Mouse (Mus musculus): ENCODE results near the gene Polr3c. TPM values are rescaled to one million over a fixed set of nuclear protein-coding genes. Genes with fewer than 3 reads are reported as not detected.
A peak's percentile ranks its signal among the peaks of the same experiment; 100 is the strongest.

Gene Polr3c
- polyA plus RNA-seq, 1 experiment from 2014 or later: 32.7 TPM

GRCm38 (mm10) chr3:96679159-96679674, 48.2 kb downstream of the Polr3c start:
- Histone ChIP-seq H3K27me3 (ENCODE audit: control insufficient read depth, insufficient read depth, low read length) (peaks cover 29% of the 10 kb centered on the region), H3K4me1 (ENCODE audit: control insufficient read depth, insufficient read depth, low read length) (0 out of 2 replicates have a peak, but pooled peaks cover 5% of the 10 kb centered on the region), H3K9ac (ENCODE audit: low read depth, low read length) (no peak overlapping the region), H3K9me3 (replicated peaks; ENCODE audit: control insufficient read depth, low read length) (no peaks in the 10 kb centered on the region), H3K36me3 (ENCODE audit: control insufficient read depth, insufficient read depth, low read length) (no peaks in the 10 kb centered on the region), H3K27ac (ENCODE audit: low read depth, low read length) (no peak overlapping the region), H3K4me2 (no peak overlapping the region), H3K4me3 (ENCODE audit: low read depth, low read length) (no peak overlapping the region)
- WGBS (ENCODE audit: insufficient replicate concordance): 9% methylated on average over 5 of the region's 5 CpGs
- no peak for ATAC-seq (replicated peaks; ENCODE audit: insufficient number of reproducible peaks, low FRiP score, low TSS enrichment)

GRCm38 (mm10) chr3:96678456-96678855, 49.0 kb downstream of the Polr3c start:
- H3K4me3 ChIP-seq (ENCODE audit: low read depth, low read length): no peak overlapping the region
- no peak overlapping the region for H3K4me2 ChIP-seq
- no peaks in the 10 kb centered on the region for H3K36me3 ChIP-seq (ENCODE audit: control insufficient read depth, insufficient read depth, low read length)
- H3K27ac ChIP-seq (ENCODE audit: low read depth, low read length): no peak overlapping the region
- H3K9ac ChIP-seq (ENCODE audit: low read depth, low read length): no peak overlapping the region
- ATAC-seq (replicated peaks; ENCODE audit: insufficient number of reproducible peaks, low FRiP score, low TSS enrichment): no peak
- H3K27me3 ChIP-seq (ENCODE audit: control insufficient read depth, insufficient read depth, low read length): peaks cover 21% of the 10 kb centered on the region
- no peaks in the 10 kb centered on the region for H3K9me3 ChIP-seq (replicated peaks; ENCODE audit: control insufficient read depth, low read length)
- H3K4me1 ChIP-seq (ENCODE audit: control insufficient read depth, insufficient read depth, low read length): 0 out of 2 replicates have a peak, but pooled peaks cover 5% of the 10 kb centered on the region
- WGBS (ENCODE audit: insufficient replicate concordance): 64% methylated on average over 7 of the region's 7 CpGs

- H3K4me2 ChIP-seq: no peak overlapping the region
- H3K9me3 ChIP-seq (replicated peaks; ENCODE audit: control insufficient read depth, low read length): no peaks in the 10 kb centered on the region
- H3K27ac ChIP-seq (ENCODE audit: low read depth, low read length): no peak overlapping the region
- H3K9ac ChIP-seq (ENCODE audit: low read depth, low read length): no peak overlapping the region
- no peak overlapping the region for H3K4me3 ChIP-seq (ENCODE audit: low read depth, low read length)
- no peak for ATAC-seq (replicated peaks; ENCODE audit: insufficient number of reproducible peaks, low FRiP score, low TSS enrichment)
- H3K4me1 ChIP-seq (ENCODE audit: control insufficient read depth, insufficient read depth, low read length): 0 out of 2 replicates have a peak, but pooled peaks cover 5% of the 10 kb centered on the region
- peaks cover 14% of the 10 kb centered on the region for H3K27me3 ChIP-seq (ENCODE audit: control insufficient read depth, insufficient read depth, low read length)
- no peaks in the 10 kb centered on the region for H3K36me3 ChIP-seq (ENCODE audit: control insufficient read depth, insufficient read depth, low read length)
- WGBS (ENCODE audit: insufficient replicate concordance): 64% methylated on average over 3 of the region's 3 CpGs
Observed at GRCm38 (mm10) chr3:96675690-96676089, 51.7 kb downstream of the Polr3c start.

GRCm38 (mm10) chr3:96675171-96675570, 52.3 kb downstream of the Polr3c start:
- H3K27me3 ChIP-seq (ENCODE audit: control insufficient read depth, insufficient read depth, low read length): peaks cover 9% of the 10 kb centered on the region
- 81% methylated on average over 3 of the region's 3 CpGs for WGBS (ENCODE audit: insufficient replicate concordance)
- ATAC-seq (replicated peaks; ENCODE audit: insufficient number of reproducible peaks, low FRiP score, low TSS enrichment): no peak
- H3K4me3 ChIP-seq (ENCODE audit: low read depth, low read length): no peak overlapping the region
- H3K9ac ChIP-seq (ENCODE audit: low read depth, low read length): no peak overlapping the region
- no peaks in the 10 kb centered on the region for H3K9me3 ChIP-seq (replicated peaks; ENCODE audit: control insufficient read depth, low read length)
- H3K4me2 ChIP-seq: no peak overlapping the region
- 0 out of 2 replicates have a peak, but pooled peaks cover 7% of the 10 kb centered on the region for H3K4me1 ChIP-seq (ENCODE audit: control insufficient read depth, insufficient read depth, low read length)
- no peaks in the 10 kb centered on the region for H3K36me3 ChIP-seq (ENCODE audit: control insufficient read depth, insufficient read depth, low read length)
- H3K27ac ChIP-seq (ENCODE audit: low read depth, low read length): no peak overlapping the region

- Histone ChIP-seq H3K9me3 (replicated peaks; ENCODE audit: control insufficient read depth, low read length) (no peaks in the 10 kb centered on the region), H3K4me2 (no peak overlapping the region)
- no peak for ATAC-seq (replicated peaks; ENCODE audit: insufficient number of reproducible peaks, low FRiP score, low TSS enrichment)
Observed at GRCm38 (mm10) chr3:96674442-96674841, 53.0 kb downstream of the Polr3c start.

GRCm38 (mm10) chr3:96673514-96673913, 53.9 kb downstream of the Polr3c start:
- 55% methylated on average over 4 of the region's 4 CpGs for WGBS (ENCODE audit: insufficient replicate concordance)

More at GRCm38 (mm10) chr3:96674442-96674841, 53.0 kb downstream of the Polr3c start:
- H3K36me3 ChIP-seq (ENCODE audit: control insufficient read depth, insufficient read depth, low read length): no peaks in the 10 kb centered on the region
- 56% methylated on average over 8 of the region's 8 CpGs for WGBS (ENCODE audit: insufficient replicate concordance)
- no peak overlapping the region for H3K9ac ChIP-seq (ENCODE audit: low read depth, low read length)
- 0 out of 2 replicates have a peak, but pooled peaks cover 7% of the 10 kb centered on the region for H3K4me1 ChIP-seq (ENCODE audit: control insufficient read depth, insufficient read depth, low read length)
- peaks cover 4% of the 10 kb centered on the region for H3K27me3 ChIP-seq (ENCODE audit: control insufficient read depth, insufficient read depth, low read length)
- H3K27ac ChIP-seq (ENCODE audit: low read depth, low read length): no peak overlapping the region
- no peak overlapping the region for H3K4me3 ChIP-seq (ENCODE audit: low read depth, low read length)

GRCm38 (mm10) chr3:96671519-96671918, 55.9 kb downstream of the Polr3c start:
- ATAC-seq (replicated peaks; ENCODE audit: insufficient number of reproducible peaks, low FRiP score, low TSS enrichment): no peak
- H3K27ac ChIP-seq (ENCODE audit: low read depth, low read length): no peak overlapping the region
- 0 out of 2 replicates have a peak, but pooled peaks cover 2% of the 10 kb centered on the region for H3K4me1 ChIP-seq (ENCODE audit: control insufficient read depth, insufficient read depth, low read length)
- H3K4me2 ChIP-seq: no peak overlapping the region
- peaks cover 4% of the 10 kb centered on the region; the same call in 1 of the 2 replicates for H3K27me3 ChIP-seq (ENCODE audit: control insufficient read depth, insufficient read depth, low read length)
- H3K9ac ChIP-seq (ENCODE audit: low read depth, low read length): no peak overlapping the region
- H3K4me3 ChIP-seq (ENCODE audit: low read depth, low read length): no peak overlapping the region
- WGBS (ENCODE audit: insufficient replicate concordance): 86% methylated on average over 5 of the region's 5 CpGs
- H3K9me3 ChIP-seq (replicated peaks; ENCODE audit: control insufficient read depth, low read length): no peaks in the 10 kb centered on the region
- no peaks in the 10 kb centered on the region for H3K36me3 ChIP-seq (ENCODE audit: control insufficient read depth, insufficient read depth, low read length)

More at GRCm38 (mm10) chr3:96673514-96673913, 53.9 kb downstream of the Polr3c start:
- H3K4me2 ChIP-seq: no peak overlapping the region
- no peak for ATAC-seq (replicated peaks; ENCODE audit: insufficient number of reproducible peaks, low FRiP score, low TSS enrichment)
- peaks cover 4% of the 10 kb centered on the region; the same call in 1 of the 2 replicates for H3K27me3 ChIP-seq (ENCODE audit: control insufficient read depth, insufficient read depth, low read length)
- no peaks in the 10 kb centered on the region for H3K9me3 ChIP-seq (replicated peaks; ENCODE audit: control insufficient read depth, low read length)
- H3K4me1 ChIP-seq (ENCODE audit: control insufficient read depth, insufficient read depth, low read length): 0 out of 2 replicates have a peak, but pooled peaks cover 2% of the 10 kb centered on the region
- H3K4me3 ChIP-seq (ENCODE audit: low read depth, low read length): no peak overlapping the region
- H3K9ac ChIP-seq (ENCODE audit: low read depth, low read length): no peak overlapping the region
- H3K36me3 ChIP-seq (ENCODE audit: control insufficient read depth, insufficient read depth, low read length): no peaks in the 10 kb centered on the region
- H3K27ac ChIP-seq (ENCODE audit: low read depth, low read length): no peak overlapping the region

GRCm38 (mm10) chr3:96669727-96670468, 57.5 kb downstream of the Polr3c start, which contains the start of gene Ankrd35:
Gene Ankrd35 (plus strand): TSS chr3:96670131.
- Histone ChIP-seq H3K9ac (ENCODE audit: low read depth, low read length) (peak within 1 kb of the TSS; percentile 22; the same call in 1 of the 2 replicates), H3K4me2 (peak within 1 kb of the TSS; percentile 87), H3K4me3 (ENCODE audit: low read depth, low read length) (peak within 1 kb of the TSS; percentile 47), H3K27me3 (ENCODE audit: control insufficient read depth, insufficient read depth, low read length) (peaks cover 4% of the 10 kb centered on the region; the same call in 1 of the 2 replicates), H3K4me1 (ENCODE audit: control insufficient read depth, insufficient read depth, low read length) (0 out of 2 replicates have a peak, but pooled peaks cover 2% of the 10 kb centered on the region), H3K9me3 (replicated peaks; ENCODE audit: control insufficient read depth, low read length) (no peaks in the 10 kb centered on the region), H3K36me3 (ENCODE audit: control insufficient read depth, insufficient read depth, low read length) (no peaks in the 10 kb centered on the region), H3K27ac (ENCODE audit: low read depth, low read length) (no peak within 1 kb of the TSS)
- 5% methylated on average over 35 of the region's 35 CpGs for WGBS (ENCODE audit: insufficient replicate concordance)
- ATAC-seq (replicated peaks; ENCODE audit: insufficient number of reproducible peaks, low FRiP score, low TSS enrichment): peak; percentile 86

Measured in heart, embryonic 11.5 days (tissue).